Mouse (Mus musculus) testis, adult 2 months (tissue): ENCODE results near the gene Parp16. TPM values are rescaled to one million over a fixed set of nuclear protein-coding genes. Genes with fewer than 3 reads are reported as not detected.

ENCODE experiments used
- H3K27ac ChIP-seq: fragments of 200-500 bp; 2 replicates; pipeline ENCODE4 v1.5.1; 2012; ENCODE audit warnings: low read depth, low read length; ENCODE audit not compliant: control insufficient read depth, insufficient read depth
- H3K27me3 ChIP-seq: fragments of 200-500 bp; 2 replicates; pipeline ENCODE4 v1.6.1; 2012; ENCODE audit warnings: mild to moderate bottlenecking, low read length, moderate library complexity; ENCODE audit not compliant: control insufficient read depth, insufficient read depth
- H3K36me3 ChIP-seq: fragments of 200-500 bp; 2 replicates; pipeline ENCODE4 v1.6.1; 2012; ENCODE audit warnings: mild to moderate bottlenecking, low read length; ENCODE audit not compliant: control insufficient read depth, insufficient read depth
- H3K4me1 ChIP-seq: fragments of 200-500 bp; 2 replicates; pipeline ENCODE4 v1.6.1; 2012; ENCODE audit warnings: low read length; ENCODE audit not compliant: control insufficient read depth, insufficient read depth
- H3K4me3 ChIP-seq: fragments of 200-500 bp; 2 replicates; pipeline ENCODE4 v1.5.1; 2012; ENCODE audit warnings: low read depth, mild to moderate bottlenecking, low read length, moderate library complexity, mixed read lengths; ENCODE audit not compliant: control insufficient read depth
- CTCF ChIP-seq: fragments of 200-500 bp; IDR thresholded peaks from 2 replicates; pipeline ENCODE4 v1.5.1; 2012; ENCODE audit warnings: low read depth, mild to moderate bottlenecking, inconsistent platforms, low read length, moderate library complexity; ENCODE audit not compliant: control insufficient read depth, insufficient read depth, insufficient replicate concordance
- POLR2A ChIP-seq: fragments of 200-500 bp; IDR thresholded peaks from 2 replicates; pipeline ENCODE4 v1.6.1; 2012; ENCODE audit warnings: low read depth, mild to moderate bottlenecking, inconsistent platforms, low read length, moderate library complexity; ENCODE audit not compliant: control insufficient read depth
- polyA plus RNA-seq: library from polyadenylated mRNA; depleted of rRNA; stranded (reverse); fragments of >200 nt; gene quantifications from 2 replicates; pipeline ENCODE4 v1.2.3, GENCODE M21; 2012

The Parp16 gene
- polyA plus RNA-seq, 1 experiment, result 2.3 TPM

DNA sequence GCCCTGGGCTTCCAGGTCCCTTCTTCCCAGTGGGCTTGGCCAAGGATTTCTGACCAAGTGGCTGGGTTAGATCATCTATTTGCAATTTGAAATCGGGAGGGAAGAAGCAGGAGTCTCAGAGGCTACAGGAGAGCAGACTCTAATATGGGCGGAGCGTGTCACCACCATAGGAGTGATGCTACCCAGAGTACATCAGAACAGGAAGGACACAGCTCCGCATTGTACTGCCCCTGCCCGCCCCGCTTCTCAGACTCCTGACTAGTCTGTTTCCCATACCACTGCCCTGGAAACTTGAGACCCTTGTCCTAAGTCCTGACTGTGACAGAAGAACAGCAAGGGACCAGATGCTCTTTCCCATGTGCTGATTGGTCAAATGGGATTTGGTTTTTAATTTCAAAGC, 37.5 kb upstream of the Parp16 start:
- Histone ChIP-seq H3K36me3 (no peaks in the 10 kb centered on the region), H3K27me3 (0 out of 2 replicates have a peak, but pooled peaks cover 2% of the 10 kb centered on the region), H3K27ac (no peak overlapping the region), H3K4me1 (peaks cover 5% of the 10 kb centered on the region), H3K4me3 (no peak overlapping the region)
- TF ChIP-seq CTCF (no peak), POLR2A (no peak)

GRCm38 (mm10) chr9:65161188-65161587, 34.0 kb upstream of the Parp16 start:
- H3K4me3 ChIP-seq, result no peak overlapping the region
- no peak overlapping the region for H3K27ac ChIP-seq
- no peak for TF ChIP-seq CTCF
- no peak for TF ChIP-seq POLR2A
- no peaks in the 10 kb centered on the region for H3K36me3 ChIP-seq
- 0 out of 2 replicates have a peak, but pooled peaks cover 2% of the 10 kb centered on the region for H3K27me3 ChIP-seq
- peaks cover 8% of the 10 kb centered on the region for H3K4me1 ChIP-seq

DNA sequence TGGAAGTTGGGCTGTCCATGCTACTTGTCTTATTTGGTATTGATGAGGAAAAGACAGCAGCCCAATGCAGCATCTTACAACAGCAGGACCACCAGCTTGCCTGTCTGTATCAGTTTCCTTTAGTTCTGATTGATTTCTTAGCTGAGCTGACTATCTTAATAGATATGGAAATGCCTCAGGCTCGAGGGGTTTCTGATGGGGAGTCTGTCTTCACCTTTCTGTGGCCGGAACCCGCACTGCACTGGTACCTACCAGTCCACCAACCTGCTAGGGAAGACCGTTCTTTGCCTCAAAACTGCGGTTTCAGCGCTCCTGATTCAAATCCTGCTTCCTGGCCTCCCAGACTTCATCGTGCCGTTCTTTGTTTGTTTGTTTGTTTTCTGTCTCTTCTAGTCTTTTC, 33.3 kb upstream of the Parp16 start:
- Histone ChIP-seq H3K4me1 (peaks cover 6% of the 10 kb centered on the region), H3K36me3 (no peaks in the 10 kb centered on the region), H3K4me3 (no peak overlapping the region), H3K27me3 (0 out of 2 replicates have a peak, but pooled peaks cover 2% of the 10 kb centered on the region), H3K27ac (no peak overlapping the region)
- no peak for TF ChIP-seq CTCF
- no peak for TF ChIP-seq POLR2A

DNA sequence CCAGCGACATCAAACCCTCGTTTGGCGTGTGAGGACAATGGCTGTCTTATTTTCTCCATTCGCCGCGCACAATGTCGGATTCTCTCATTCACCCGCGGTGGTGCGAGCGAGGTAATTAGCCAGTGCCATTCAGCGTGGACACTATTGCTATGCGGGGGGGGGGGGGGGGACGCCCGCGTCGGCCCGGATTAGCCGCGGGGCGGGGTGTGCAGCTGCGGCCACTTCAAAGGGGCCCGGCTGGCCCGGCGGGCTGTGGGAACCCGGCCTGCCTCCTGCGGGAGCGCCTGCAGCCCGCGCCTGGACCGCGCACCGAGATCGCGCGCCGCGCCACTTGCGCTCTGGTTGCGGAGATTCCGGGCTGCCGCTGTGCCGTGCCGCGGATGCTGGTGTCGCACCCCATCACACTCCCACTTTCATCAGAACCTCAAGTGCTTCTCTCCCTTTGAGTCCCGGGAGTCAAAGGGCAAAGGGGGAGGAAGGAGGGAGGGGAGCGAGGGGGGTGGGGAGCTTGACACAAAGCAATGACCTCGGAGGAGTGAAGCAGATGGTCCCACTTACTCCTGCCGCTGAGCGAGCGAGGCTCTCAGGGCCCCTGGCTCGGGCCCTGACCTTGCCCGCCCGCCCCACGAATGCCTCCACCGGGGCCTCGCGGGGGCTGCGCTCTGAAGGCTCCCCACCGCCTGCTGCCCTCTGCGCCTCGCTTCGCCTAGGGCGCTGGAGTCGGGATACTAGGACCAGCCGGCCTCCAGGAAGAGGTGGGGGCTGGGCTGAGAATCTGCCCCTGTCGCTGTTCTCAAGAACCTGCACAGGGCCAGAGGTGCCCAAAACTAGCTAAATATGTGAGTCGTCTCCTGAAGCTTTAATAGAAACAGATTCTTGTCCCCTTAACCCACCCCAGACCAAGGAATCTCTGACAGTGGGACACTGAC, 32.2 kb upstream of the Parp16 start:
- H3K36me3 ChIP-seq, result no peaks in the 10 kb centered on the region

GRCm38 (mm10) chr9:65164870-65165269, 30.3 kb upstream of the Parp16 start:
- Histone ChIP-seq H3K36me3 (no peaks in the 10 kb centered on the region), H3K27ac (no peak overlapping the region)
- TF ChIP-seq POLR2A (no peak), CTCF (no peak)

More for the DNA sequence above, 32.2 kb upstream of the Parp16 start:
- TF ChIP-seq CTCF, result no peak
- no peak for TF ChIP-seq POLR2A
- no peak overlapping the region for H3K27ac ChIP-seq
- peaks cover 6% of the 10 kb centered on the region for H3K4me1 ChIP-seq
- H3K4me3 ChIP-seq, result peak overlapping the region; percentile 55
- 0 out of 2 replicates have a peak, but pooled peaks cover 2% of the 10 kb centered on the region for H3K27me3 ChIP-seq

DNA sequence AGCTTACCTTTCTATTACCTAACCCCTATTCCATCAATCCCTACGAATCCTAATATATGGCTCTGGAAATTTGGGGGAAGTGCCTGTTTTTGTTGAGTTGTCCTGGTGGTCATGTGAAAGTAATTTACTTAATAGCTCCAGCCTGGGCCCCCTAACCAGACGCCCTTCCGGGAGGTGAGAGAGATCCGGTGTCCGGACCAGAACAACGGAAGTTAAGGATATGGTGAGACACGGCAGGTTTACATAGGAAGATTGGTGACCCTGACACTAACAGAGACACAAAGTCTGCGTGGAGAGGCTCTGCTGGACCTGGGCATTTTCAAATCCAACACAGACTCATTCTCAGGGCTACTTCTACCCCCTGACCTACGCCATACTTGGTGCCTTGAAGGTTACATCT, 28.8 kb upstream of the Parp16 start:
- Histone ChIP-seq H3K27ac (no peak overlapping the region), H3K27me3 (0 out of 2 replicates have a peak, but pooled peaks cover 2% of the 10 kb centered on the region), H3K4me3 (no peak overlapping the region), H3K36me3 (no peaks in the 10 kb centered on the region), H3K4me1 (peaks cover 6% of the 10 kb centered on the region)
- TF ChIP-seq CTCF, result no peak
- TF ChIP-seq POLR2A, result no peak

More at GRCm38 (mm10) chr9:65164870-65165269, 30.3 kb upstream of the Parp16 start:
- H3K4me1 ChIP-seq, result peaks cover 6% of the 10 kb centered on the region
- 0 out of 2 replicates have a peak, but pooled peaks cover 2% of the 10 kb centered on the region for H3K27me3 ChIP-seq
- H3K4me3 ChIP-seq, result no peak overlapping the region

DNA sequence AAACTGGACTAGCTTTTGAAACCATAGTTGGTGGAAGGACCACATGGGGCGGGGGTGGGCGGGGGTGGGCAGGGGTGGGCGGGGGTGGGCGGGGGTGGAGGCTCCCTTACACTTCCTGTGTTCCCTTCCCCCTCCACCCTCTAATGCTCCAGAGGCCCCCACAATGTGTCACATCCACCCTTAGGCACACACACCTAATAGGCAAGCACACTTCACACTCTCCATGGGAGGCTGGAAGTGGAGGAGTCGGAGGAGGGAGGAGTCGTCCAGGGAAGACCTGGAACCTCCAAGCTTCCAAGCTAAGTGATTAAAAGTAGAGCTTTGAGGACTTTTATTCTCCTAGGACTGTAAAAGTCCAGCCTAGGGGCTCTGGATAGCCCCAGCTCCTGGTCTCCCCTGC, 26.6 kb upstream of the Parp16 start:
- Histone ChIP-seq H3K27ac (no peak overlapping the region), H3K4me3 (no peak overlapping the region), H3K36me3 (no peaks in the 10 kb centered on the region), H3K27me3 (no peaks in the 10 kb centered on the region), H3K4me1 (no peaks in the 10 kb centered on the region; the same call in 1 of the 2 replicates)
- TF ChIP-seq CTCF (no peak), POLR2A (no peak)
